Mouse (Mus musculus) CD4-positive, CD25-positive, alpha-beta regulatory T cell (primary cell): ENCODE data around the gene Bpifb9b. TPM values are rescaled to one million over a fixed set of nuclear protein-coding genes. Genes with fewer than 3 reads are reported as not detected.

ENCODE experiments used
- polyA plus RNA-seq: library from polyadenylated mRNA; unstranded; fragments of 100-300 nt; shearing (Covaris generic); gene quantifications from one replicate; pipeline ENCODE4 v1.2.1, GENCODE M21; 2017

The Bpifb9b gene
- polyA plus RNA-seq, result not detected

DNA sequence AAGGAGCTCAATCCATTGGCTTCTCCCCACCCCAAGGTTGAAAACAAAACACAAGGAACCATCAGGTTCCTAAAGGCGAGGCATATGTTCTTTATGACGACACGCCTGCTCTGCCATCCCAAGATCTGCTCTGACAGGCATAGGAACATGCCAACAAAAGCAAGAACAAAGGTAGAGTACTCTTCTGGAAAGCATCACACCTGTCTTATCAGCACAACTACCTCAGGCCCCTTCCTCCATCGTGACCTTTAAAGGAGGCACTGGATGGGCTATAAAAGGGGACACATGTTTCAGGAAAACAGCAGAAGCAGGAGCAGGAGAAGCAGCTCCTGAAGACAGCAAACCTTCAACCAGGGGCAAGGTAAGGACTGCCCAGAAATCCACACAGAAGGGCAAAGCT, at the start of gene Bpifb9b:
Bpifb9b (plus strand) TSS at position 301 of the 400 bp plus-strand sequence.

DNA sequence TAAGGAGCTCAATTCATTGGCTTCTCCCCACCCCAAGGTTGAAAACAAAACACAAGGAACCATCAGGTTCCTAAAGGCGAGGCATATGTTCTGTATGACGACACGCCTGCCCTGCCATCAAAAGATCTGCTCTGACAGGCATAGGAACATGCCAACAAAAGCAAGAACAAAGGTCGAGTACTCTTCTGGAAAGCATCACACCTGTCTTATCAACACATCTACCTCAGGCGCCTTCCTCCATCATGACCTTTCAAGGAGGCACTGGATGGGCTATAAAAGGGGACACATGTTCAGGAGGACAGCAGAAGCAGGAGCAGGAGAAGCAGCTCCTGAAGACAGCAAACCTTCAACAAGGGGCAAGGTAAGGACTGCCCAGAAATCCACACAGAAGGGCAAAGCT, 49.5 kb upstream of the Bpifb9b start, which contains the start of gene Bpifb9a:
Bpifb9a (plus strand) TSS at position 301 of the 400 bp plus-strand sequence.

Other genes starting within 250 kb of the Bpifb9b start
- gene Bpifa3, start 176.9 kb upstream of the Bpifb9b start, polyA plus RNA-seq, result not detected
- not detected for gene Bpifa1, start 164.3 kb upstream of the Bpifb9b start, polyA plus RNA-seq
- not detected for gene Bpifa5, start 144.6 kb upstream of the Bpifb9b start, polyA plus RNA-seq
- gene Bpifb1, start 116.4 kb upstream of the Bpifb9b start, polyA plus RNA-seq, result not detected
- not detected for gene Bpifb5, start 83.5 kb upstream of the Bpifb9b start, polyA plus RNA-seq
- not detected for gene Bpifb9a, start 49.4 kb upstream of the Bpifb9b start, polyA plus RNA-seq
- gene Cdk5rap1, start 65.8 kb downstream of the Bpifb9b start, polyA plus RNA-seq, result 18.1 TPM
- 0.24 TPM for gene Snta1, start 100.9 kb downstream of the Bpifb9b start, polyA plus RNA-seq
- gene Cbfa2t2, start 129.3 kb downstream of the Bpifb9b start, polyA plus RNA-seq, result 30.7 TPM
- not detected for gene 1700003F12Rik, start 239.9 kb downstream of the Bpifb9b start, polyA plus RNA-seq
- gene Actl10, start 244.5 kb downstream of the Bpifb9b start, polyA plus RNA-seq, result not detected